Mouse (Mus musculus) limb, embryonic 10.5 days (tissue): ENCODE results near the gene A4galt. TPM values are rescaled to one million over a fixed set of nuclear protein-coding genes. Genes with fewer than 3 reads are reported as not detected.

ENCODE experiments used
- DNase-seq: peaks from one replicate; pipeline ENCODE4 v3.0.0-alpha.2; 2017; ENCODE audit warnings: low spot score
- H3K27ac ChIP-seq: fragments of 300-500 bp; sonication (generic); 2 replicates; pipeline ENCODE4 v1.5.1; 2016; ENCODE audit warnings: mild to moderate bottlenecking
- H3K27me3 ChIP-seq: fragments of 300-500 bp; sonication (generic); 2 replicates; pipeline ENCODE4 v1.6.1; 2016; ENCODE audit warnings: low read depth, mild to moderate bottlenecking; ENCODE audit not compliant: poor library complexity, severe bottlenecking
- H3K36me3 ChIP-seq: fragments of 300-500 bp; sonication (generic); 2 replicates; pipeline ENCODE4 v1.6.1; 2016; ENCODE audit warnings: mild to moderate bottlenecking, moderate library complexity
- H3K4me1 ChIP-seq: fragments of 300-500 bp; sonication (generic); 2 replicates; pipeline ENCODE4 v1.6.1; 2016
- H3K4me3 ChIP-seq: fragments of 300-500 bp; sonication (generic); 2 replicates; pipeline ENCODE4 v1.5.1; 2016; ENCODE audit warnings: mild to moderate bottlenecking, moderate library complexity
- H3K9me3 ChIP-seq: fragments of 300-500 bp; sonication (generic); replicated peaks from 2 replicates; pipeline ENCODE4 v1.6.1; 2016; ENCODE audit warnings: mild to moderate bottlenecking
- WGBS: fragments of 180-500 bp; shearing (Covaris S2); methylation state at CpG from one replicate; pipeline ENCODE4 v1.1.7; 2016; 5-methylcytosine and 5-hydroxymethylcytosine counted together
- polyA plus RNA-seq: library from polyadenylated mRNA; unstranded; fragments of >200 nt; fragmentation: Nextera tagmentation; extraction: Ambion mirVana; gene quantifications from 2 replicates; pipeline ENCODE4 v1.2.1, GENCODE M21; 2016

The A4galt gene
- polyA plus RNA-seq, 1 experiment from 2014 or later = not detected

DNA sequence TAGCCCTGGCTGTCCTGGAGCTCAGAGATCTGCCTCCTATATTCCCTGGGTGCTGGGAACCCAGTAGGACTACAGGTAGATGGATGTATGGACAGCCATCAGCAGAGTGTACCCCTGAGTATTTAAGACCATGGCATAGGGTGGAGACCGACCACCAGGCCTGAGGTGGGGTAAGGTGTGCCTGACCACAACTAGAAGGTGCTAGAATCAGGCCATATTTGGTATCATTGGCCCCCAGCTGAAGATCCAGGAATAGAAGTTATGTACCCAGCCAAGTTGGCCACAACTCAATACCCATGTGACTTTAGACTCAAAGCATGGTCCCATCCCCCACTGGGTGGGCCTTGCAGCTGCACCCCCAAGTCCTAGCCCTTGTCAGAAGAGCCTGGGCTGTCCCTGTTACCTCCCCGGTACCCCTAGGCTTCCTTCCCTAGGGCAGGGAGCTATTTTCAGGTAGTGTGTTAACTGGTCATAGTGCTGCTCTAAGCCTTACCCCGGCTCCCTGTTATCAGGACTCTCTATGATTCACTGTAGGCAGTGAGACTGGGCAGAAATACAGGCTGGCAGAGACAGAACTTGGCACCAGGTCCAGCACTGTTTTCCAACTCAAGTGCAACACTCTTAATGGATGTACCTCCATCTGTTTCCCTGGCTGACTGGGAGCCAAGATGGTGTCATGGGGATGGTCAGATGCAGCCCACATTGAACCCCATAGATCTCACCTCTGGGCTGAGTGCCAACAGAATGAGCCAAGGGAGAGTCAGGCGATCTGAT lies 18.2 kb downstream of the A4galt start:
- DNase-seq = no peak
- Histone ChIP-seq H3K36me3 (no peaks in the 10 kb centered on the region), H3K27me3 (no peaks in the 10 kb centered on the region), H3K9me3 (no peaks in the 10 kb centered on the region), H3K4me1 (0 out of 2 replicates have a peak, but pooled peaks cover 4% of the 10 kb centered on the region), H3K4me3 (no peak overlapping the region), H3K27ac (no peak overlapping the region)
- 91% methylated on average over 4 of the region's 4 CpGs for WGBS

- H3K36me3 ChIP-seq = no peaks in the 10 kb centered on the region
- no peak overlapping the region for H3K4me3 ChIP-seq
- 97% methylated on average over 10 of the region's 10 CpGs for WGBS
- H3K9me3 ChIP-seq = no peaks in the 10 kb centered on the region
- H3K27ac ChIP-seq = no peak overlapping the region
- H3K27me3 ChIP-seq = no peaks in the 10 kb centered on the region
- peaks cover 29% of the 10 kb centered on the region for H3K4me1 ChIP-seq
- DNase-seq = no peak
These were observed 24.0 kb downstream of the A4galt start for GRCm38 (mm10) chr15:83227559-83227958.

DNA sequence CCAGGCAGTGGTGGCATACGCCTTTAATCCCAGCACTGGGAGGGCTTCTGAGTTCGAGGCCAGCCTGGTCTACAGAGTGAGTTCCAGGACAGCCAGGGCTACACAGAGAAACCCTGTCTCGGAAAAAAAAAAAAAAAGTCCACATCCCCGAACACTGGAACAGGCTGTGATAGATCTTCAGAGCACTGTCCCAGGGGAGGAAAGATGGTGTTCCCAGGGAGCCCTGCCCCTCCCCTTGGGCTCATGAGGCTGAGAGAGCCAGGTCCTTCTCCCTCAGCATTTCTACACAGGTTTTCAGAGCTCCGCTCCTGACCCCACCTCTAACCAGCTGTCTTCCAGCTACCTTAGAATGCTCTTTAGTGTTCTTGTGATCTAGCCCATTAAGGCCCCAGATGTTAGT lies 24.7 kb downstream of the A4galt start:
- no peak overlapping the region for H3K4me3 ChIP-seq
- no peaks in the 10 kb centered on the region for H3K36me3 ChIP-seq
- no peaks in the 10 kb centered on the region for H3K27me3 ChIP-seq
- no peak overlapping the region for H3K27ac ChIP-seq
- no peak for DNase-seq
- 88% methylated on average over 5 of the region's 5 CpGs for WGBS
- no peaks in the 10 kb centered on the region for H3K9me3 ChIP-seq
- H3K4me1 ChIP-seq = peaks cover 30% of the 10 kb centered on the region

GRCm38 (mm10) chr15:83226066-83226834 lies 25.3 kb downstream of the A4galt start:
- Histone ChIP-seq H3K27me3 (no peaks in the 10 kb centered on the region), H3K9me3 (no peaks in the 10 kb centered on the region), H3K4me1 (peaks cover 30% of the 10 kb centered on the region), H3K27ac (no peak overlapping the region), H3K4me3 (no peak overlapping the region), H3K36me3 (no peaks in the 10 kb centered on the region)
- no peak for DNase-seq
- 83% methylated on average over 9 of the region's 9 CpGs for WGBS

- no peak for DNase-seq
- H3K27ac ChIP-seq = peak overlapping the region; percentile 85
- H3K4me3 ChIP-seq = 0 out of 2 replicates have a peak overlapping the region, but pooled peaks have one; percentile 29
- no peaks in the 10 kb centered on the region for H3K36me3 ChIP-seq
- H3K9me3 ChIP-seq = no peaks in the 10 kb centered on the region
- 62% methylated on average over 9 of the region's 9 CpGs for WGBS
- H3K4me1 ChIP-seq = peaks cover 30% of the 10 kb centered on the region
- H3K27me3 ChIP-seq = no peaks in the 10 kb centered on the region
These were observed 27.3 kb downstream of the A4galt start for GRCm38 (mm10) chr15:83224136-83224766.

DNA sequence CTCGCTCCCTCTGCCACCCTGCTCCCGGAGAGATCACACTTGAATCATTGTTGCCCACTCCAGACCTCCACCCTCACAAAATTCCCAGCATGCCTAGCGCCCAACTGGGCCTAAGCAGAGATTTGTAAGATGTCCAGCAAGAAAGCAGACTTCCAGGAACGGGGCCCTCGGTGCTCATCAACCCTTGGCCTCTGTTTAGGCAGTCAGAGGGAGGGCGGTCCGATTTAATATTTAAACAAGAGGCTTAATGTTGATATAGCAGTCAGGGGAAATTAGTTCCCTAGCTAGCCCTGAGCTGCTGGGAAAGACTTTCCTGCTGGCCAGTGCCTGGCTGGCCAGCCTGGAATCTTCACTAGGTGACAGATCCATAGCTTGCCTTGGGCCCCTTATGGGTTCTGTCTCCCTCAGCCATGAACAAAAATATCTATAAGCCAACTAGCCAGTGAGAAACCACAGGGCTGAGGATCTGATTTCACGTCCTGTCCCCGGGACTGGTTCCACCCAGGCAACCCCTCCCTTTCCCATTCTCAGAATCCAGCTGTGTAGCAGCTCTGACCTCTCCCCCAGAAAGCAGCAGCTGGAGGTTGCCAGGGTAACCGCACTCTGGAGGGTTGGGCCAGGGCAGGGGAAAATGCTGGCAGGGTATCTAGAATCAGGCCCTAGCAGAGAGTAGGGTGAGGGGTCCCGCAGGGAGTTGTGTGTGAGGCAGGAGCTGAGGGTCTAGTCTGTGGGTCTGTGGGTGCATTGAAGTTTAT lies 28.2 kb downstream of the A4galt start:
- no peaks in the 10 kb centered on the region for H3K9me3 ChIP-seq
- no peaks in the 10 kb centered on the region for H3K27me3 ChIP-seq
- WGBS = 53% methylated on average over 11 of the region's 11 CpGs
- H3K27ac ChIP-seq = peak overlapping the region; percentile 85
- peak overlapping the region; percentile 29 for H3K4me3 ChIP-seq
- H3K4me1 ChIP-seq = peaks cover 30% of the 10 kb centered on the region
- DNase-seq = peak; percentile 87
- H3K36me3 ChIP-seq = no peaks in the 10 kb centered on the region

GRCm38 (mm10) chr15:83221721-83222120 lies 29.9 kb downstream of the A4galt start:
- 89% methylated on average over 4 of the region's 4 CpGs for WGBS
- H3K36me3 ChIP-seq = no peaks in the 10 kb centered on the region

DNA sequence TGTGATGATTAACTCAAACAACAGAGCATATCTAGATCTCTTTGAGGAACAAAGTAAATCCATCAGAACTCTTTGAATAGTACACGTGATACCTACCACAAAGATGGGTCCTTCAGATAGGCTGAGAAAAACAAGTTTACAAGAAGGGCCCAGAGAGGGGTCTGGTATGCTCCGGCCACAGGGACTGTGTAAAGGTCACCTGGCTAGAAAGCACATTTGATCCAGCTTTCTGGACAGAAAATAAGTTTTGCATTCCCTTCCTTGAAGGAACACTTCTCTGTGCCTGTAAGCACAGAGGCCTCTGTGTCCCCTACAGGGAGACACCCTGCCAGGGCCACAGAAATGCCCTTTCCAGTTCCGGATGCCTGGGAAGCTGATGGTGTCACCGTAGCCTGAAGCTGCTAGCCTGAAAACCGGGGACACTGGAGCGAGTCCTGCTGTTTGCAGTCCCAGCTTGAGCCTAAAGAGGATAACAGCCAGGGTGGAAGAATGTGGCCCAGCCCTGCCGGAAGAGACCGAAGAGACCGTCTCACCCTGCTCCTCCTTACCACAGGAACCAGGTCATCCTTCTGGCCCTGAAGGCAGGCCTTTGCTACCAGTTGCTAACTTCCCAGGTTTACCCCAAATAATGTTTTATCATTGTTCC lies 31.1 kb downstream of the A4galt start:
- Histone ChIP-seq H3K36me3 (no peaks in the 10 kb centered on the region), H3K4me1 (peaks cover 42% of the 10 kb centered on the region), H3K27me3 (no peaks in the 10 kb centered on the region), H3K4me3 (no peak overlapping the region), H3K9me3 (no peaks in the 10 kb centered on the region), H3K27ac (peak overlapping the region; percentile 10; the same call in 1 of the 2 replicates)
- 69% methylated on average over 9 of the region's 9 CpGs for WGBS
- DNase-seq = no peak

More at GRCm38 (mm10) chr15:83221721-83222120, 29.9 kb downstream of the A4galt start:
- Histone ChIP-seq H3K4me3 (no peak overlapping the region), H3K9me3 (no peaks in the 10 kb centered on the region), H3K27ac (no peak overlapping the region), H3K4me1 (peaks cover 30% of the 10 kb centered on the region), H3K27me3 (no peaks in the 10 kb centered on the region)
- no peak for DNase-seq

DNA sequence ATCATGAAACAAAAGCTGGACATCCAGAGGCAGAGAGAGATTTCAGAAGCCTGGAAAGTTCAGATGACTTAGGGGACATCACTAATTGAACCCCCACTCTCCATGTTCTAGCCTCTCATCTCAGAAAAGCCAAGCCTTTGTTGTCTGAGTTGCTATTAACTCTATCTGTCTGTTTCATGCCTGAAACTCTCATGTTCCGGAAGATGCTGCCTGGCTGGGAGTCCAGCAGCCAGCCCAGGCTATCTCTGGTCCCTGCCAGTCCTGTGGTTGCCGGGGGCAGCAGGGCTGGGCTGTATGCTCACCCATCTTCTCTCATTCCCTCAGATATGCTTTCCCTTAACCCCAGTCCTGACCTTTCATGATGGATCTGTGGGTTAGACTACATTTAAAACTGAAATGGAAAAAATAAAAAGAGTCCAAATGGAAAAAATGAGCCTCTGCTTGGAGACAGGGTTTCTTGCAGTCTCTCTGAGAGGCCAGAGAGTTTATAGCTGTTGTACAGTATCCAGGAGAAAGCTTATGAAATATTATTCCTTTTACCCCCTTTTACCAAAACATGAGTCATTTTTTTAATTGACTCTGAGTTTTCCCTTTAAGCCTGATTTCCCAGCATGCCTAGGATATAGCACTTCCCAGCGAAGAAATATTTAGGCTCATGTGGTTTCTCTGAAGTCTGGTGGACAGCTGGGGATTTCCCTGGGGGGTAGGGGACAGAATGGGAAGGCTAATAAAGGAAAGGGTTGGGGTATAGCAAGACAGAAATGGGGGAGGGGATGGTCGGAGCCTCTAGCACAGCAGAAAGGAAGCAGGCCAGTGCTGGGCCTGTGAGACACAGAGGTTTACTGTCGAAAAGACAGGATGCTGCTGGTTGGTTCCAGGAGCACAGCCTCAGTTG lies 36.0 kb downstream of the A4galt start:
- peak; percentile 35 for DNase-seq
- Histone ChIP-seq H3K27me3 (no peaks in the 10 kb centered on the region), H3K4me3 (no peak overlapping the region), H3K4me1 (peaks cover 14% of the 10 kb centered on the region), H3K9me3 (no peaks in the 10 kb centered on the region), H3K27ac (peak overlapping the region; percentile 78), H3K36me3 (no peaks in the 10 kb centered on the region)
- 50% methylated on average over 5 of the region's 5 CpGs for WGBS

DNA sequence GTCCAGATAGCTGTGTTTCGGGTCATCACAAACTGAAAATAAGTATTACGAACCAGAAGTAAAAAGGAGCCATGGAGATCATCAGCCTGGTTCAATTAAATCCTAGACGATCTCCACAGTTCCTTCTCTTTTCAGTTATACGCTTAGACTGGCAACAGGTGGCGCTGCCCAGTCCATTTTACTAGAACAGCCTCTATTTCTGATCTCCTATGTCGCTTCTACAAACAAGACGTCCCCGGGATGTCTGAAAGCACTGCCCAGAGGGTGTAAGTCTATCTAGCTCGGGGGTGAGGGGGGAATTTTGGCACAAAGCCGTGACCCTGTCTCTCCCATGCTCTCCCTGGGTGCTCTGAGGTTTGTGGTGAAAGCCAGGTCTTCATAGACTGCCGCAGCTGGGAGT lies 41.3 kb downstream of the A4galt start:
- Histone ChIP-seq H3K36me3 (no peaks in the 10 kb centered on the region), H3K4me1 (peaks cover 16% of the 10 kb centered on the region), H3K27ac (0 out of 2 replicates have a peak overlapping the region, but pooled peaks have one; percentile 19), H3K27me3 (no peaks in the 10 kb centered on the region), H3K9me3 (no peaks in the 10 kb centered on the region), H3K4me3 (peak overlapping the region; percentile 39)
- WGBS = 21% methylated on average over 11 of the region's 11 CpGs
- DNase-seq = peak; percentile 49

GRCm38 (mm10) chr15:83209719-83210118 lies 41.9 kb downstream of the A4galt start:
- WGBS = 14% methylated on average over 10 of the region's 10 CpGs
- DNase-seq = no peak
- H3K27ac ChIP-seq = peak overlapping the region; percentile 19; the same call in 1 of the 2 replicates

More at GRCm38 (mm10) chr15:83209719-83210118, 41.9 kb downstream of the A4galt start:
- Histone ChIP-seq H3K36me3 (no peaks in the 10 kb centered on the region), H3K4me3 (peak overlapping the region; percentile 39), H3K27me3 (no peaks in the 10 kb centered on the region), H3K9me3 (no peaks in the 10 kb centered on the region), H3K4me1 (peaks cover 20% of the 10 kb centered on the region)
